Mouse (Mus musculus) erythroblast, adult 5-6 weeks (primary cell): Measurements from ENCODE around the gene Tmem178. TPM values are rescaled to one million over a fixed set of nuclear protein-coding genes. Genes with fewer than 3 reads are reported as not detected.

Source experiments
- ATAC-seq: replicated peaks from 2 replicates; pipeline ENCODE4 v1.8.0; 2016; ENCODE audit warnings: moderate number of reproducible peaks, mild to moderate bottlenecking, moderate TSS enrichment, inconsistent platforms; ENCODE audit not compliant: poor library complexity, low FRiP score, severe bottlenecking
- total RNA-seq, 2 experiments: library from RNA; stranded (forward) in 1 of 2; stranded (reverse) in 1 of 2; fragments of 150-400 nt in 1 of 2; fragments of 200-764, 138-1000 nt in 1 of 2; gene quantifications; 2 replicates each; pipeline versions ENCODE4 v1.2.3 to v1.2.4; 2015 to 2017; ENCODE audit warnings: low replicate concordance in 2 of 2

Tmem178 gene
- total RNA-seq (2015; ENCODE audit: low replicate concordance) = not detected in 2 replicates
- not detected in 2 replicates for total RNA-seq (2017; ENCODE audit: low replicate concordance)

DNA sequence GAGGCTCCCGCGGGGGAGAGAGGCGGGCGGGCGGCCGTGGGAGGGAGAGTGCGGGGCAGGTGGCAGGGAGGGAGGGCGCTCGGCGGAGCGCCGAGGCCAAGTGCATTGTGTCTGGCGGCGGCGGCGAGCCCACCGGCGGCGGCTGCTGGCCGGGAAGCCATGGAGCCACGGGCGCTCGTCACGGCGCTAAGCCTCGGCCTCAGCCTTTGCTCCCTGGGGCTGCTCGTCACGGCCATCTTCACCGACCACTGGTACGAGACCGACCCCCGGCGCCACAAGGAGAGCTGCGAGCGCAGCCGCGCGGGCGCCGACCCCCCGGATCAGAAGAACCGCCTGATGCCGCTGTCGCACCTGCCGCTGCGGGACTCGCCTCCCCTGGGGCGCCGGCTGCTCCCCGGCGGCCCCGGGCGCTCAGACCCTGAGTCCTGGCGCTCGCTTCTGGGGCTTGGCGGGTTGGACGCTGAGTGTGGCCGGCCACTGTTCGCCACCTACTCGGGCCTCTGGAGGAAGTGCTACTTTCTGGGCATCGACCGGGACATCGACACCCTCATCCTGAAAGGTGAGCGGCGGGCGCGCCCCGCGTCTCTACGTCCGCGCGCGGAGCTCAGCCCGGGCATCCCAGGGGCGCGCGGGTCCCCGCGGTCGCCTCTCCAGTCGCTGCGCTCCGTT, at the start of gene Tmem178:
TSS of gene Tmem178 (plus strand) at position 103 of the 669 bp plus-strand sequence.
- ATAC-seq = no peak

DNA sequence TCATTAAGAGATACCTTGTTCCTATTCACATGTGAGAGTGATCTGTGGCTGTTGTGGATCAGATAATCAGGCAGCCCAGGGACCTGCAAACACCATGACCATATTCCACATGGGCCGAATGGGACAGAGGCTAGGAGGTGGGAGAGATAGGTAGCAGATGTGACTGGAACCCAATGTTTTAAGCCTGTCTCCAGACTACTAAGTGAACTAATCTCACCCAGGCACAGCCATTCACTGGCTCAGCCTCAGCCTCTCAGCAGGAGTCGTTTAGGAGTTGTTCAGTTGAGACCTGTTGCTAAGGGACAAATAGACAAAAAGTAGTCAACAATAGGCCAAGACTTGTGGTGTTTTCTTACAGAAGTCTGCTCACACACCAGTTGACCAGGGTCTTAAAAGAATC, 48.0 kb upstream of the Tmem178 start:
- no peak for ATAC-seq

DNA sequence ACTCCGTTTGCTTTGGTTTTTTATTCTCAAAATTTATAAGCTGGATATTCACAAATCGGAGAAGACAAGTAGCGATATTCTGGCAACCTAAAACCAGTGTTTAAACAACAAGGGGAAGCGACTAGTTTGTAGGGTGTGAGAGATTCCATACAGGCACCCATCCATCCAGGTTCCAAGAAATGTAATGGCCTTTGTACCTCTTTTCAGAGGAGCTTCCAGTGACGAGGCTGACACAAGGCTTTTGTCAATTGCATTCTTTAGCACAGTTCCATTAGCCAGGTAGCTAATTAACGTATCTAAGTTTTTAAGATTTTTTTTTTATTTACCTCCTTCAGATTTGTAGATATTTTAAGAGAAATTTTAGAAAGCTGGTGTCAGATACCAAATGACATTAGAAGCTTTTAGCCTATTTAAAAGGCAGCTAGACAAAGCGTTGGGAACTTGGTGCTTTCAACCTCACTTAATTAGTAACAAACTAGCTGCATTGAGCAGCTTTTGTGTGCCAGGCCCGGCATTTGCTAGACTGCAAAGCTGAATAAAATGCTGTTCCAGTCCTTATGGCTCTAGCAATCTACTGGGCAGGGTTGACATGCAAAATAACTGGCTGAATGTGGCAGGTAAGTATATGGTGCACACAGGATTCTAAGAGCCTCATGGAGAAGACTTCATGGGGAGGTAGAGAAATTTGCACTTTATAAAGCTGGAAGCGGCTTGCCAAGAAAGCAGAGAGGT, 46.6 kb upstream of the Tmem178 start:
- no peak for ATAC-seq

- ATAC-seq = no peak
Measured at GRCm38 (mm10) chr17:80899513-80900199, 44.8 kb upstream of the Tmem178 start.

GRCm38 (mm10) chr17:80900200-80900520, 44.3 kb upstream of the Tmem178 start:
- ATAC-seq = no peak

DNA sequence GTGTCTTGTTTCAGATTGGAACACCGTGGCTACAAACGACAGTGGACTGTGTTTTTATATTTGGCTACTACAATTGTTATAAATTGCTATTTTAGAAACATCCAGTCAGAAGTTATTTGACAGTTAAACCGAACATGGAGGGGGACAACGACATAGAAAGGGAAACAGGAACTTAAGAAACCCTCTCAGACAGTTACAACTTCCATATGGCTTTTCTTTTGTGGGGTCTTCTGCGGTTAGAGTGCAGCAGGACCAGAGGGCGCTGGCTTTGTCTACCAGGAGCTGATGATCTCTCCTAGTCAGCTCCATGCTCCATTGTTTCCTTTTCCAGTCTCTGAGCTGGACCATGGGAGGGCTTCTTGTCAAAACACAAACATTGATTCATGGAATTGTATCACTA, 42.5 kb upstream of the Tmem178 start:
- no peak for ATAC-seq

DNA sequence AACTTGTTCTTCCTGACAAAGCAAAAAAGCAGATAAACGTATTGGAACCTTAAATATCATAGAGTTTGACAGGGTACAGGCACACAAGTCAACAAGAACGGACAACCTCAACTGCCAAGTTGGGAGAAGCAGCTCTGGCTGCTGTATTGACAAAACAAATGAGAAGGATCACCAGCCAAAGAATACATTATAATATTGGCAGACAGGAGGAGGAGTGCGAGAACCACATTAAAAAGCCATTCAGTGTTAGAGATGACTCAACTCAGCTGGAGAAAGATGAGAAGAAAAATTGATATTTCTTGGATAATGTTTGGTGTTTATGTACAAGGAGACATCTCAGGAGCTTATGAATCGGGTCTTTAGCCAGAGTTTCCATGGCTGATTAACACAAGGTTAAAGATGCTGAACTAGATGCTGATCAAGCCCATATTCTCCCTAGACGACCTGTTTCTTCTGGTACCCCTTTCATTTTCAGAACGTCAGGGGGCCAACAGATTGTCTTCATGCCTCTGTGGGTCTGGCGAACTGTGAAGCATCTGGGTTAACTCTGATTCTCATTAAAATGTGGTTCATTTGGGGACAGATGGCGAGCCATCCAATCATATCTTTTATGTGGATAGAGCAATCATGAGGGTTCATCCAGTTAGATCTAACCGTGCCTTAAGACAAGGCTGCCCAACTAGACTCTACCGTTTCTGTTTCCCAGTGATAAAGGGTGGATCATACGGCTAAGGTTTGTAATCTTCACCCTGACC, 41.1 kb upstream of the Tmem178 start:
- no peak for ATAC-seq

GRCm38 (mm10) chr17:80904061-80904460, 40.4 kb upstream of the Tmem178 start:
- no peak for ATAC-seq

GRCm38 (mm10) chr17:80915666-80916065, 28.8 kb upstream of the Tmem178 start:
- ATAC-seq = no peak

DNA sequence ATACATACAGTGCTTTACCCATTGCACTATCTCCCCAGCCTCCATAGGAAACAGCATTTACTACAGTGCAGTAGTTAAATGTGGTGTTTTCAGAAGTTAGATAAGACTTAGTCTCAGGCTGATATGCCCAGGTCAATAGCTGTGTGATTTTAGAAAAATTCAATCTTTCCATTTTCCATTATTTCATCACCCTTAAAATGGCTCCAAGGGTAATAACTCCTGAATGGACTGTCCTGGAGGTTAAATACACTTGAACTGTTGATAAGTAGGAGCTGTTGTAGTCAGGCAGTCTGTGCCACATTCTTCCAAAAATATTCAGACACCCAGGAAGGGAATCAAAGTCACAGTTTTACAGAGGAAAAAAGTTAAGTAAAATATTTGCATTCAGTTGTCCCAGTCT, 25.2 kb upstream of the Tmem178 start:
- ATAC-seq = no peak

DNA sequence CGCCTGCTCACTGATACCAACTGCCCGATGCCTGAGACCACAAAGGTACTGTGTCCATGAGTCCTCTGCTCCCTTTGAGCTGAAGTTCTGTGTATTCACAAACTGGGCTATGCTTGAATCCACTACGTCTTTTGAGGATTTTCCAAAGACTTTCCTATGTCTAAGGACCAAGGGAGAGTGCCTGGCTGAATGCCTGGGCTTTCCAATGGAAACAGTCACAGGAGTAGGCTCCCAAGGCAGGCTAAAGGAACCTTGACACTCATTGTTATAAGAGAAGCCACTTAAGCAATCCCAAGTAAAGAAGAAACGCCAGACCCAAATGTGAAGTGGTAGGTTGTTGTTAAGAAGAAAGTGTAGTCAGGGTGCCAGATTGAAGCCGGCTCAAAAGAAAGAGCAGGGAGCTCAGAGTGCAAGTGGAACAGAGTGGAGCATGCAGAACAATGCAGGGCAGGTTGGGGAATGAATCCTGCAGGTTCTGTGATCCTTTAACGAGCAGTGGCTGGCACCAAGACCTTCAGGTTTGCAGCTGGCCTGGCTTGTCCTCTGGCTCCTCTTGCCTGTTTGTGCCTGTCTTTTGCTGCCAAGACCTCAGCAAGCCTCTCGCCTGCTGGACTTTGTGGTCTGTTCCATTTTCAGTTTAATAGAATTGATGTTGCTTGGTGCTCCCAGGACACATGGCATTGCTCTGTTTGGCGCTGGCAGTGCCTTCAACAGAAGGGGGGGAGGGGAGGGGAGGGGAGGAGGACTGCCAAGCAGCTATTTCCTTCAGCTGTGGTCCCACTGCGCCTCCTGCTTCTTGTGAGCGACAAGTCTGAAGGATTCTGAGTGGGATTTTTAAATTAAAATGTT, 22.9 kb upstream of the Tmem178 start:
- ATAC-seq = no peak

DNA sequence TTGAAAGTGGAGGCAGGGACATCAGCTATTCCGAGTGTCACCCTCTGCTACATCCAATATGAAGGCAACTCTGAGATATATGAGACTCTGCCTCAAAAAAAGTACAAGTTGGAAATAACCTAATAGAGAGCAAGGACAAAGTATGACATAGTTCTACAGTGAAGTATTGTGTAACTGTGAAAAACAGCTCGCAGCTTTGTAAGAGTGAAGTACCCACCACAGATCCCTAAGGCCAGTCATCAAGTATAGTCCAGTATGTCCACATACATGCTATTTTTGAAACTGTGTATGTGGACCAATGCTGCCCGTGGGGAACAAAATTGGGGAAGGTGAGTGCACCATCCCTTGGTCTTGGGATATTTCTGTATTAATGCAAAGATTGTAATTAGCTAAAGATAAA, 18.9 kb upstream of the Tmem178 start:
- no peak for ATAC-seq

- no peak for ATAC-seq
Measured at GRCm38 (mm10) chr17:80927151-80927550, 17.3 kb upstream of the Tmem178 start.

DNA sequence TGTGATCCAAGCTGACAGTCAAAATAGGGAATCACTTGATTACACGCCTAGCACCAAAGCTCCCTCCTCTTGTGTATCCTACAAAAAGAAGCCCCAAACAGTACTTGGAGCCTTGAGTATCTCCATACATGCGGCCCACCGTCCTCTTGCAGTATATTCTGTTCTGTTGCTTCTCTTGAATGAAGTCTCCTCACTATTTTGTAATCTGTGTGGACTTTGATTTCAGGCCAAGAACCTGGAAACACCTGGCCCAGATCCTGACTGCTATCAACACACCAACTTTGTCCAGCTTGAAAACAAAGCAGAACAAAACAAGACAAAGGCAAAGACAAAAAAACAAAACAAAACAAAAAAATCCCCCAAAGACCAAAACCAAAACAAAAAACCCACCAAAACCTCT, 11.7 kb upstream of the Tmem178 start:
- ATAC-seq = no peak

DNA sequence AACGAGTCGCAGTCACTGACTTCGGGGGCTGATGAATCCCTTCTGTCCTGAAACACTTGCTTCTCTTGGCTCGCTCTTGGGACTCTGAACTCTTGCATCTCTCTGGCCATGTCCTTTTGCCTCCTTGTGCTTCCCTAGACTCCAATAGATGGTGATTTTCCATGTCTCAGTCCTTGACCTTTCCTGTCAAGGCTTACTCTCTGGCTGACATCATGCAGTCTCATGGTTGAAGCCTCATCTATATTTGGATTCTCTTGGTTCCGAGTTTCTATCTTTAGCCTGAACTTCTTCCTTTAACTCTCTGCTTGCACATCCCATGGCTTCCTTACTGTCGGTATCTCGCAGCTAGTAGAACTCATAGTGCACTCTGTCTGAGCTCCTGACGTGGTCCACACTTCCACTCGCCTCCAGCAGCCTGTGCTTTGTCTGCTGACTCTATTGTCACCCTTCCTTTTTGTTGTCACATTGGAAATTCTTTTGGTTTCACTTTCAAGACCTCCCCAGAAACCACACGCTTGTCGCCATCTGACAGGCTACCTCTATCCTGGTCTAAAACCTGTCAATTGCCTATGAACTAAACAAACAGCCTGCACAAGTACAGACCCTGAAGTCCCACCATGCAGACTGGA, 10.9 kb upstream of the Tmem178 start:
- ATAC-seq = no peak

DNA sequence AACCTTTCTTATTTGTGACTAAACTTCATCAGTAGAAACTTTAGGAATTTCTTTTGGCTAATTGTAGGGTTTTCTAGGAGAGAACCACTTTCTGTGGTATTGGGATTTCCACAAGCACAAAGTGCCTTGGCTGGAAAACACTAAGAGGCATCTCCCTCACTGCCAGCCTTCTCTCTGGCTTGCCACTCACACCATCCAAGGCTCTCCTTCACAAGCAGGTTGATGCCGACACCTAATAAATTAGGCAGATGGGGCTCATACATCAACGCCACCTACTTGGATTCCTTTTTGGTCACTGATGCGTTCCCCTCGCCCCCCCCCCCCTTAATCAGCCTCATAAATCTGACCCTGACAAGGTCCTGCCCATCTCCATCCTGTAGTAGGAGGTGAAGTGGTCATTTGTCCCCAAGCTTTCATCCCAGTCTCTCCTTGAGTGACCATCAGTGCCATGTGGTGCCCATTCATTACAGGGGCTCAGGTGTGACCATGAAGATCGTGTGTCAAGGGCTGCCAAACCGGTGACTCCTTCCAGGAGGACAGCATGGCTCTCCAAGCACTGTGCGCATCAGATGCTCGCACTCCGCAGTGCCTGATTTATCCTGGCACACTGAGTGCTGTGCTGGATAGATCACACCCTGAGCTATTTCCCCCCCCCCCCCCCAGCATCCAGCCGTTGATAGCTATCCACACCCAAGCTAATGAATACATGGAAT, 8.5 kb upstream of the Tmem178 start:
- no peak for ATAC-seq

DNA sequence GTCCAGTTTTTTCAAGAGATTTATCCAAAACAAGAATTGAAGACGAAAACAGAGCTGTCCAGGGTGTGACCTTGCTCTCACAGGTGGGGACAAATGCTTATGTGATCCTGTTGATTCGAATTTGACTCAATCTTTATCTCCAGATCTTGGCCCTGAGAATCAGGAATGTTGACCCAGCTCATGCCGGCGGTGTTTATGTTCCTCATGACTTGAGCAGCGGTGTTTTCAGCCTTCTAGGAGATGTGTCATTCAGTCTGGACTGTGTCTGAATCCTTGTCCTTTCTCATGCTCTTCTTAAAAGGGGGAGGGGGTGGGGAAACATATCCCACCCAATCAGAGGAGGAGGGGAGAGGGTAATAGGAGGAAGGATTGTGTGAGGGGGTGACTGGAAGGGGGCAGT, 7.9 kb upstream of the Tmem178 start:
- ATAC-seq = no peak

DNA sequence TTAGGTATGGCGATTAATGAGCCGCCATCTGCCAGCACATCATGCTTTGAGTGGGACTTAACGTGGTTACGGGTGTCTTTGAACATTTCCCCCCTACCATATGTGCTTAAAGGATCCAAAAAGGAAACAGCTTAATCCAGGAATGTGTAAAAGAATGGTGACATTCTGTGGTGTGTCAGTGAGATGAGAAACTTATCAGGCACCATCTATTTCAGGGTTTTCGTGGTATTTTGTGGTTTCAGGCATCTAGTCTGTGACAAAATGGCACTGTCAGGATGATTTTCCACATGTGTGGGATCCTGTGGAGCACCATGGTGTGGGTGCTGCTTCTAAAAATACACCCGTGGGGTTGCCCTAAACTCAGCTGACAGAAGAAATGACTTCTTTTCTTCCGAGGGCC, 4.6 kb upstream of the Tmem178 start:
- no peak for ATAC-seq
